Mouse (Mus musculus) gastrocnemius, adult 2 months (tissue): ENCODE measurements around the gene Clk2. TPM values are rescaled to one million over a fixed set of nuclear protein-coding genes. Genes with fewer than 3 reads are reported as not detected.
"Not testable (repeated sequence)": the region's sequence is repeated elsewhere in the genome, so short reads cannot be mapped to it uniquely, and the experiment has no call there.

Source experiments
- DNase-seq: peaks from one replicate; pipeline ENCODE4 v3.0.0; 2022
- H3K27ac ChIP-seq: fragments of 200-600 bp; 2 replicates; pipeline ENCODE4 v1.8.1; 2022; ENCODE audit warnings: mild to moderate bottlenecking
- H3K4me3 ChIP-seq: fragments of 200-600 bp; 2 replicates; pipeline ENCODE4 v1.8.1; 2022; ENCODE audit warnings: mild to moderate bottlenecking, moderate library complexity
- CTCF ChIP-seq: fragments of 200-600 bp; IDR thresholded peaks from 2 replicates; pipeline ENCODE4 v1.8.1; 2022; ENCODE audit warnings: antibody characterized with exemption, mild to moderate bottlenecking, moderate library complexity
- intact Hi-C: fragments of 180-260 bp; cut with DNase I; formaldehyde crosslinking; loops from one replicate; pipeline ENCODE4 v1.15.1; 2025
- total RNA-seq, 2 experiments: library from RNA; stranded (reverse); gene quantifications; 2 replicates each; pipeline ENCODE4 v1.2.3; 2021

The Clk2 gene
- total RNA-seq, 2 experiments from 2014 or later: 16.0 to 21.4 TPM

DNA sequence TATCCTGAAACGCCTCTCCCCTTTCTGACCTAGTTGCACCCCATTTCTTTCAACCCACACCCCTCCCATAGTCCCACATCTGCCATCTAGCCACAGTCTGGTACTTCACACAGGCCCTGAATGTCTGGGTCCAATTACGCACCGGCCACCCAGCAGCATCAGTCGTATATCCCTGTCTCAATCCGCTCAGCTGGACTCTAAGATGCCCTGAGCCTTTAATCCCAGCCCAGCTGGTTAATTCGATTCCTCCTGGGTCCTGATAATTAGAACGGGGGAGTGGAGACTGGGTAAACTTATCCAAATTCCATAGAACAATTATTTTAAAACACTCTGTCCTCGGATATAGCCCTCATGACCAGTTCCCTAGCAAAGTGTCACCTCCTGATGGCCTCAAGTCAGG lies 19.0 kb upstream of the Clk2 start:
- no peak for DNase-seq
- intact Hi-C loops: no loop called here
- Histone ChIP-seq H3K27ac (no peak overlapping the region), H3K4me3 (no peak overlapping the region)
- no peak for TF ChIP-seq CTCF

DNA sequence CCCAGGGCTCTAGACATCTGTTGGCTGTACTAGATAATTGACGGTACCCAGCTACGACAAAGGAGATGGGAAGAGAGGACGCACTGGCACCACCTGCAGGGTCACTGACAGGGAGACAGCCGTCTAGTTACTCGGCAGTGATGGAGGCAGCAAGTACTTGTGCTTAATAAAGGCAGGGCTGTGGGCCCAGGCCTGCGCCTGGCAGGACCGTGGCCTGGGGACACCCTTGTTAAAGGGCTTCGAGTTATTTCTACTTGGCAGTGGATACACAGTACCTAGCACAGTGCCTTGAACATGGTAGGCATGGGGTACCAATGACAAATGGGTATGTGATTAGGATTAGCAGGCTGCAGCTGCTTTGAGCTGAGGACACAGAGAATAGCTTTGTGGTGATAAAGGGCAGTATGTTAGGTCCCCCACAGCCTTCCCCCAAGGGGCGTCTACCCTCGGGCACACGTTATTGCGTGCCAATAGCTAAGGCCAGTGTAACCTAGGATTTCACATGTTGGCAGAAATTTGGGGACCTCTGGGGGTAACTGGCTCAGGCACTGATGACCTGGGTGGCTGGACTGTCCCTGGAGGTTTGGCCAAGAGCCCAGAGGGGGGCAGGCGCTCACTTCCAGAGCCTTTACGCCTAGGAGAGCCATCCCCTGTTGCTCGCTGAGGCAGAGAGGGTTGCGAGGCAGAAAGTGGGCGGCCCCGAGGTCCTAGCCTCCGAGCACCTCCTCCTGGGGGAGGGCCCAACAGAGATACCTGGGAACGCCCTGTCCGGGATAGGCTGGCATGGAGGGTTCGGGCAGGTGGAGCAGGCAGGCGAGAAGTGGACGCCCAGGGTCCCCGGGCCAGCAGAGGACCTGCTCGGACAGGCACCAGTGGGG lies 17.3 kb upstream of the Clk2 start:
- Histone ChIP-seq H3K4me3 (no peak overlapping the region), H3K27ac (no peak overlapping the region)
- intact Hi-C loops: no loop called here
- no peak for TF ChIP-seq CTCF
- DNase-seq: no peak

DNA sequence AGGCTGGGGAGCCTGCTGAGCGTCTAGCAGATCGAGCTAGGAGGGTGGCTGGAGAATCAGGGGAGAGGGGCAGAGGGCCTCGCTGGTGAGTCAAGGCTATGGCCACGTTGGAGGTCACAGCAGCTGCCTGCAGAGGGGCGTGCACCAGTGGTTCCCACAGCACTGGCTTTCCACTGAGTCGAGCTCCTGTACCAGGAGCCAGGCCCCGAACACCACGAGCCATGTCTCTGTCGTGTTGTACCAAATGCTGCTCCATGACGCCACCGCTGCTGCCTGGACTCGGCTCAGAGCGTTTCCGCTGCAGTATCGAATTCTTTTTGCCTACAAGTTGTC lies 16.6 kb upstream of the Clk2 start:
- intact Hi-C loops: no loop called here
- TF ChIP-seq CTCF: no peak
- H3K4me3 ChIP-seq: no peak overlapping the region
- DNase-seq: no peak
- H3K27ac ChIP-seq: no peak overlapping the region

DNA sequence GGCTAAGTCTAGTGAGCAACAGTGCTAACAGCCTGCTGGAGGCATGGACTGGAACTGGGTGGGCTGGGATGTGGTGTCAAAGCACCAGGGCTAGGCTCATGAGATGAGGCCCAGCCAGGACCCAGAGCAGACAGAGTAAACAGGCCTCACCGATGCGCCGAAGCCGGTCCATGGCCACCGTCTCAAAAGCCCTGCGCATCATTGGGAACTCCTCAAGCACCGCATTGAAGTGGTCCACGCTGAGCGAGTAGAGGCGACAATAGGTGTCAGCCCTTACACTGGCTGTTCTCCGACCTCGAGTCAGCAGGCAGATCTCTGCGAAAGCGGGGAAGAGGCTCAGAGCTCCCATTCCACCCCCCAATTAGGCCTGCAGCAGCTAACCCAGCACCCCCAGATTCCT lies 16.0 kb upstream of the Clk2 start:
- no peak overlapping the region for H3K4me3 ChIP-seq
- no peak overlapping the region for H3K27ac ChIP-seq
- intact Hi-C loops: no loop called here
- TF ChIP-seq CTCF: no peak
- DNase-seq: no peak

DNA sequence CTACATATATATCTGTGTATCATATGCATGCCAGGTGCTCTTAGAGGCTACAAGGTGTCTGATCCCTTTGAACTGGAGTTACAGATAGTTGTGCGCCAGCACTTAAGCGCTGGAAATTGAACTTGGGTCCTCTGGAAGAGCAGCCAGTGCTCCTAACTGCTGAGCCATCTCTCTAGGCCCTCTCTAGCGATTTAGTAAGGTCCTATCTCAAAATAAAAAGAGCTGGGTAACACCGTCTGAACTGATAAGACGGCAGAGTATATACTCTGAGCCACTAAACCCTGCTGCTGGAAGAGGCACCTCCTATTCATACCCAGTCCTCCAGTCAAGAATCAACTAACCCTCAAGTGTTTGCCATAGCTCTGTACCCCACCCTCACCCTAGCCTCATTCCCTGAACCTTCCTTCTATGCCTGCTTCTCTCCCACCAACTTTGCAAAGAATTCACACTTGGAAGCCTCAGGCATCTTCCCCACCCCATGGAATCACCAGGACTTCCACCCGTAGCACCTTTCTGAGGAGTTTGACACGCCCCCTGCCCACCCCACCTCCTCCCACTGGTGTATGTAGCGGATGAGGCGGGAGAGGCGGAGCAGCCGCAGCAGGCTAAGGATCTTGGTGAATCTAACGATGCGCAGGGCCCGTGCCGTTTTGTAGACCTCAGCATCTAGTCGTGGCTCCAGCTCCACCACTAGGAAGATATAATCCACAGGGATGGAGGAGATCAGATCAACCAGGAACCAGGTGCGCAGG lies 12.3 kb upstream of the Clk2 start:
- H3K27ac ChIP-seq: no peak overlapping the region
- no peak for DNase-seq
- no peak overlapping the region for H3K4me3 ChIP-seq
- TF ChIP-seq CTCF: no peak
- intact Hi-C loops: no loop called here

DNA sequence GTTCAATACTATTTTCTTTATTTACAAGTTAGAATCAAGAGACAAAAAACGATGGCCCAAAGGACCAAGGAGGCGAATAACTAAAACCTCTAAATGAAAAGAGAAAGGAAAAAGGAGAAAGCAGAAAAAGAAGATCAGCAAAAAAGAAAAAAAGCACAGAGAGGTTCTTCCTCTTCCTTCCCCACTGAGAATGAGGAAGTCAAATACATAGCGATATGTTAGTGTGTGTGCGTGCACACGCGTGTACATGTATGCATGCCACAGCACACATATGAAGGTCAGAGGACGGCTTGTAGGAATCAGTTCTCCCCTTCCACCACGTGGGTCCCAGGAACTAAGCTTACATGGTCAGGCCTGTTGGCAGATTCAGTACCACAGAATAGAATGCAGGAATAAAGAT lies 7.6 kb upstream of the Clk2 start:
- H3K4me3 ChIP-seq: no peak overlapping the region
- no peak for DNase-seq
- no peak for TF ChIP-seq CTCF
- intact Hi-C loops: no loop called here
- H3K27ac ChIP-seq: no peak overlapping the region

DNA sequence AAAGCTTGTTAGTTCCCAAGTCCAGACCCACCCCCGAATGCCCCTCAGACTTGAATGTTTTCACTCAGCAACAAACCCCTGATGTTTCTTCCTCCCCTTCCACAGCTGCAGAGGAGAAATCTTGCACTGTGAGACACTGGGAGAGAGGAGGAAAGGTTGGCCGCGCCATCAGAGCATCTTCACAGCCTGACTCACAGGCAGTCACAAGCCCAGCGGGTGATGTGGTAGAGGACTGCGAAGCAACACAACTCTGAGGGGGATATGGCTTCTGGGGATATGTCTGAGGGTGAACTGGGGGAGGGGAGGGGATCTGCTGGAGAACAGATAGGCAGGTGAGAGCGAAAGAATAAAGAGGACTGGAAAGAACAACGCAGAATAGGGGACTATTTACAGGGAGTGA lies 5.9 kb upstream of the Clk2 start:
- no peak for TF ChIP-seq CTCF
- intact Hi-C loops: no loop called here
- no peak overlapping the region for H3K4me3 ChIP-seq
- no peak for DNase-seq
- H3K27ac ChIP-seq: no peak overlapping the region

DNA sequence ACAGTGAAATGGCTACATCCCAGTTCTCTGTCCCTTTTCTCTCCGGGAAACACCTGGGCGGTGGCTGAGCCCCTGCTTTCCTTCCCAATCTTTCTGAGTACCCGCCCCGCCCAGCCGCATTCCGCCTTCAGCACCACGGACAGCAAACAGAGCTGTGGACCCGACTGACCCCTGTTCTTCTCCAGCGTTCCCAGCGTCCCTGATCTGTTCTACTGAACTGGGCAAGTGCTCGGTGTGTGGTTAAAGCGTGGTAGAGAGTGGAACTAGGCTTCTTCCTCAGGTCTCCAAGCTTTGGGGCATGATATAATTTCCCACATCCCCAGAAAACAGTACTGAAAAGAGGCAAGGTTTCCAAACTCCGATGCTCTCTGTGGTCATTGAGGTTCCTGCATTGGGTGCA lies 5.4 kb upstream of the Clk2 start:
- TF ChIP-seq CTCF: no peak
- Histone ChIP-seq H3K27ac (no peak overlapping the region), H3K4me3 (peak overlapping the region; percentile 77)
- peak; percentile 64 for DNase-seq
- intact Hi-C loops: no loop called here

DNA sequence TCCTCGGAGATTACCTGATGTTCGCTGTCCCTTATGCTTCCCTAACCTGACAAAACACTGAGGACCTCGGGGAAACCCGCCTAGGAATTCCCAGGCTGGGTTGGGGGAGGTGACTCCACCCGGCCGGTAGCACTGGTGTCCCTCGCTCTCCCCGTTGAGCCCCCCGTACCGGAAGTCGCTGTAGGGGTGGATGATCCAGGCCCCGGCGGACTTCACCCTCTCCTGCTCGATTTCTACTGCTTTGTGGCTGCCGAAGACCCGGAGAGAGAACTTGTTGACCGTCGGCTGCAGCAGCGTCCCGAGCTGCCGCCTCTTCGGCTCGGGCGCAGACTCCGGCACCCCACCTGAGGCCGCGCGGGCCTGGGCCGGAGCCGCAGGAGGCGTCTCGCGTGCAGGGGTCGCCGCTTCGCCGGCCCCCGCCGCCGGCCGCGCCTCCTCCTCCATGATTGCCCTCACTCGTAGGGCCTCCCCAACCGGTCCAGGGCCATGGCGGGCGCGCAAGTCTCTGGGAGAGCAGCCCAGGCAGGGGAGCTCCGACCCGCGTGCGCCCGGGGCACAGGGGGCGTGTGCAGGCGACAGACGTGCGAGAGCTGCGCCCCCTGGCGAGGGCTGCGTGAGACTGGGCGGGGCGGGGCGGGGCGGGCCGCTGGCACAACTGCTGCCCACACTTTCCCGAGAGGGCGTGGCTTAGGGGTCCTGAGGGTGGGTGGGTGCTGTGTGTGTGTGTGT lies 4.8 kb upstream of the Clk2 start, which contains the start of gene Hcn3:
Hcn3 (minus strand) TSS at position 581 of the 729 bp plus-strand sequence.
- Histone ChIP-seq H3K4me3 (peak within 1 kb of the TSS; percentile 77), H3K27ac (no peak within 1 kb of the TSS)
- DNase-seq: peak; percentile 73
- TF ChIP-seq CTCF: peak; percentile 63
- intact Hi-C loops: loop anchor here (1.0 to 10.0 kb wide), 2 partner anchors 55 to 69 kb away; partner anchors contain the start of gene Thbs3

DNA sequence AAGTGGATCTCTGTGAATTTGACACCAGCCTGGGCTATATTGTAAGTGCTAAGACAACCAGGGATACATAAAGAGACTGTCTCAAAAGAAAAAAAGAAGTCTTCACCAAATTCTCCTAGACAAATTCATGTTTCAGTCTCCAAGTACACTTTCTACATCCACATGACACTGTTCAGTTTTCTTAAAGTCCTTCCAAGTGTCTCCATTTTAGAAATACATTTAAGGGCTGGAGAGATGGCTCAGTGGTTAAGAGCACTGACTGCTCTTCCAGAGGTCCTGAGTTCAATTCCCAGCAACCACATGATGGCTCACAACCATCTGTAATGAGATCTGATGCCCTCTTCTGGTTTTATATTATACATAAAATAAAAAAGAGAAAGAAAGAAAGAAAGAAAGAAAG lies 3.4 kb upstream of the Clk2 start:
- not testable (repeated sequence) for DNase-seq, H3K4me3 ChIP-seq, H3K27ac ChIP-seq
- intact Hi-C loops: loop anchor here (10.0 kb wide), 1 partner anchor 54 kb away; the partner anchor contains the start of gene Thbs3

DNA sequence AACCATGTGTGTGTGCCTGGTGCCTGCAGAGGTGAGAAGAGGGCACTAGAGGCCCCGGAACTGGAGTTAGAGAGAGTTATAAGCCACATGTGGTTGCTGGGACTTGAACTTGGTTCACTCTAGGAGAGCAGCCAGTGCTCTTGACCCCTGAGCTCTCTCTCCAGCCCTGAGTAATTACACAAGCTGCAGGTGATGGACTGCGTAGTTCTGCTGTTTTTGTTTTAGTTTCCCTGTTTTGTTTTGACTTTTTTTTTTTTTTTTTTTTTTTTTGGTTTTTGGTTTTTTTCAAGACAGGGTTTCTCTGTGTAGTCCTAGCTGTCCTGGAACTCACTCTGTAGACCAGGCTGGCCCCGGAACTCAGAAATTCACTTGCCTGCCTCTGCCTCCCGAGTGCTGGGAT lies 2.8 kb upstream of the Clk2 start:
- intact Hi-C loops: loop anchor here (10.0 kb wide), 1 partner anchor 53 kb away; the partner anchor contains the start of gene Thbs3
- Histone ChIP-seq H3K27ac (no peak overlapping the region), H3K4me3 (no peak overlapping the region)
- DNase-seq: no peak
- no peak for TF ChIP-seq CTCF

DNA sequence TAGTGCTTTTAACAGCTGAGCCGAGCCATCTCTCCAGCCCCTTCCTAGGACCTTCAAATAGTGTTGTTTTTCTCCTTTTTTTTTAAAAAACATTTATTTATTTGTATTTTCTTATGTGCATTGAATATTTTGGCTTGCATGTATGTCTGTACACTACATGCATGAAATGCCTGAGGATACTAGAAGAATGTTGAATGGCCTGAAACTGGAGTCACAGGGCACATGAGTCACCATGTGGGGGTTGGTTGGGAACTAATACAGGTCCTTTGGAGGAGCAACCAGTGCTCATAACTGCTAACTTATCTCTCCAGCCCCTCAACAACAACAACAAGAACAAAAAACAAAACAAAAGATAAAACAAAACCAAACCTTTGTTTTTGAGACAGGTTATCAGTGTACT lies 1.5 kb upstream of the Clk2 start:
- DNase-seq: no peak
- intact Hi-C loops: loop anchor here (10.0 kb wide), 1 partner anchor 52 kb away; the partner anchor contains the start of gene Thbs3
- no peak overlapping the region for H3K27ac ChIP-seq
- no peak for TF ChIP-seq CTCF
- H3K4me3 ChIP-seq: no peak overlapping the region
